Mouse (Mus musculus) hindbrain, embryonic 14.5 days (tissue): ENCODE data around the gene Kcnmb3. TPM values are rescaled to one million over a fixed set of nuclear protein-coding genes. Genes with fewer than 3 reads are reported as not detected.

ENCODE experiments used
- polyA plus RNA-seq: library from polyadenylated mRNA; unstranded; fragments of >200 nt; fragmentation: Nextera tagmentation; extraction: Ambion mirVana; gene quantifications from 2 replicates; pipeline ENCODE4 v1.2.1, GENCODE M21; 2014

Kcnmb3 gene
- polyA plus RNA-seq, 1 experiment from 2014 or later = 0.11 TPM

Other genes starting within 250 kb of the Kcnmb3 start
- gene Zmat3, start 126.2 kb downstream of the Kcnmb3 start, polyA plus RNA-seq = 9.1 and 10.3 TPM in 2 replicates
- 18.8 and 19.3 TPM in 2 replicates for gene Pik3ca, start 94.6 kb downstream of the Kcnmb3 start, polyA plus RNA-seq
- 39.6 and 44.1 TPM in 2 replicates for gene Zfp639, start 18.0 kb upstream of the Kcnmb3 start, polyA plus RNA-seq
- 34.6 and 41.7 TPM in 2 replicates for gene Mfn1, start 37.2 kb upstream of the Kcnmb3 start, polyA plus RNA-seq
- 101 and 108 TPM in 2 replicates for gene Gnb4, start 124.4 kb upstream of the Kcnmb3 start, polyA plus RNA-seq
- gene Actl6a, start 214.1 kb upstream of the Kcnmb3 start, polyA plus RNA-seq = 58.7 and 63.9 TPM in 2 replicates
- gene Ndufb5, start 244.8 kb upstream of the Kcnmb3 start, polyA plus RNA-seq = 336 and 395 TPM in 2 replicates
- gene Mrpl47, start 245.4 kb upstream of the Kcnmb3 start, polyA plus RNA-seq = 28.8 and 33.2 TPM in 2 replicates